In the genomic region with DNA sequence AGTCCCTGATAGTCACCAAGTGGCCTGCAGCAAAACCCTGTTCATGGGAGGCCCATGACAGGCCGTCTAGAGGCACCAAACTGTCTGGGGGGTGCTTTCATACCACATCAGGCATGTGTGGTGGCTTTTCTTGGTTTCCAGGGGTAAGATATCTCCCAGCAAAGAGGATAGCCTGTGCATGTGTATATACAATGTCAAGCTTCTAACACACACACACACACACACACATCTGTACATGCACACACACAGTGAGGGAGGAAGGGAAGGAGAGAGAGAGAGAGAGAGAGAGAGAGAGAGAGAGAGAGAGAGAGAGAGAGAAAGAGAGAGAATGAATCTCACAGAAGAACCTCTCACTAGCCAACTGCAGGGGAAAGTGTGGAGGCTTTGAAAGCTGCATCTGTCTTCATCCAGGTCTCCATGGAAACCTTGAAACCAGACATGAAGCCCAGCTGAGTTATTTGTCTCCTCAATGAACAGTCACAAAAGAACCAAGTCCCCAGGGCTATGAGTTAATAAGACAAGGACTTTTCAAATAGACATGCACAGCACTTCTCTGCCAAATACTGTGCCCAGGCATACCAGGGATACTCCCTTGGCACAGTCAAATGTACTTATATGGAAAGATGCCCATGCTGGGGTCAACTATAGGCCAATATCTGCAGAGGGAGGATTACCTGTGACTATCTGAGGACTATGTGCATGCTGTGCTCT, we compare ENCODE assay signal across 13 mouse cellular contexts. TPM values are rescaled to one million over a fixed set of nuclear protein-coding genes. Genes with fewer than 3 reads are reported as not detected.
DNase-seq lines count a peak whose midpoint lies in the region; ATAC-seq and TF ChIP-seq lines count a peak whose summit lies in the region.
"Had no signal": no experiment of that assay in that cellular context is flagged by ENCODE, and none has a peak within 500 bp of the region (broad histone marks: within the 10 kb centered on the region; RNA-seq: fewer than 3 reads in every experiment).

No protein-coding gene starts in this region.

- peak; percentile 46; the same call in 1 of the 2 replicates for ATAC-seq in forebrain, embryonic 11.5 days (replicated peaks; ENCODE audit: low FRiP score)
- ATAC-seq in hindbrain, embryonic 15.5 days (ENCODE audit: low FRiP score, low read depth): peak; percentile 90
- ATAC-seq in neural tube, embryonic 14.5 days (ENCODE audit: low read depth): peak; percentile 74; the same call in 1 of the 2 replicates
- no peak for ATAC-seq in intestine, postnatal 0 days

- H3K9ac ChIP-seq in forebrain, embryonic 11.5 days (ENCODE audit: low read length): no peak overlapping the region
- H3K9ac ChIP-seq in hindbrain, embryonic 15.5 days: no peak overlapping the region
- no peak overlapping the region for H3K9ac ChIP-seq in neural tube, embryonic 14.5 days (replicated peaks; ENCODE audit: low read depth, low read length)
- no peak overlapping the region for H3K9ac ChIP-seq in intestine, postnatal 0 days (ENCODE audit: low read depth, low read length)
- H3K9ac ChIP-seq: limb, embryonic 12.5 days; lung, embryonic 15.5 days had no signal

- H3K9me3 ChIP-seq in forebrain, embryonic 11.5 days (ENCODE audit: control insufficient read depth, low read length): no peaks in the 10 kb centered on the region
- no peaks in the 10 kb centered on the region for H3K9me3 ChIP-seq in hindbrain, embryonic 15.5 days
- H3K9me3 ChIP-seq in neural tube, embryonic 14.5 days (ENCODE audit: control insufficient read depth, low read length): no peaks in the 10 kb centered on the region
- H3K9me3 ChIP-seq in intestine, postnatal 0 days (ENCODE audit: control insufficient read depth): no peaks in the 10 kb centered on the region
- H3K9me3 ChIP-seq: limb, embryonic 12.5 days; lung, embryonic 15.5 days had no signal

- peak; percentile 51 to 74 for DNase-seq in left cerebral cortex, postnatal 14 days (ENCODE audit: low spot score in 2 of 2)
- DNase-seq in left cerebral cortex, postnatal 36 days (ENCODE audit: low spot score in 2 of 2): no peak
- no peak for DNase-seq in forebrain, embryonic 11.5 days (ENCODE audit: low spot score)
- no peak for DNase-seq in adrenal gland, postnatal 4 days (ENCODE audit: low spot score in 2 of 2)
- DNase-seq in kidney, adult 11 months: no peak
- DNase-seq: cerebellum, adult 11 months; heart, adult 18-20 months had no signal

- no peak overlapping the region for H3K4me3 ChIP-seq in forebrain, embryonic 11.5 days (ENCODE audit: low read depth, low read length)
- no peak overlapping the region for H3K4me3 ChIP-seq in hindbrain, embryonic 15.5 days
- H3K4me3 ChIP-seq in neural tube, embryonic 14.5 days (ENCODE audit: low read depth, low read length): no peak overlapping the region
- no peak overlapping the region for H3K4me3 ChIP-seq in intestine, postnatal 0 days (ENCODE audit: low read depth, low read length)
- H3K4me3 ChIP-seq: limb, embryonic 12.5 days; lung, embryonic 15.5 days had no signal

- no peak for TF ChIP-seq CTCF in intestine, postnatal 0 days (IDR thresholded peaks at IDR 0.05; ENCODE audit: low read depth)

- no peaks in the 10 kb centered on the region for H3K27me3 ChIP-seq in forebrain, embryonic 11.5 days (ENCODE audit: control insufficient read depth, insufficient read depth, low read length)
- no peaks in the 10 kb centered on the region for H3K27me3 ChIP-seq in hindbrain, embryonic 15.5 days
- no peaks in the 10 kb centered on the region for H3K27me3 ChIP-seq in neural tube, embryonic 14.5 days (ENCODE audit: control insufficient read depth, insufficient read depth, low read length)
- peaks cover 6% of the 10 kb centered on the region; the same call in 1 of the 2 replicates for H3K27me3 ChIP-seq in intestine, postnatal 0 days (replicated peaks; ENCODE audit: control insufficient read depth, insufficient read depth, low read length)
- H3K27me3 ChIP-seq: limb, embryonic 12.5 days; lung, embryonic 15.5 days had no signal

- intact Hi-C loops in left cerebral cortex, postnatal 14 days (cut with DNase I): no loop called here
- intact Hi-C loops in left cerebral cortex, postnatal 36 days (cut with DNase I): no loop called here

- H3K4me2 ChIP-seq in forebrain, embryonic 11.5 days (ENCODE audit: low read depth, low read length, severe bottlenecking): no peak overlapping the region
- H3K4me2 ChIP-seq in hindbrain, embryonic 15.5 days: no peak overlapping the region
- no peak overlapping the region for H3K4me2 ChIP-seq in neural tube, embryonic 14.5 days (ENCODE audit: low read depth, low read length)
- H3K4me2 ChIP-seq in intestine, postnatal 0 days (replicated peaks; ENCODE audit: low read depth): no peak overlapping the region
- H3K4me2 ChIP-seq: limb, embryonic 12.5 days; lung, embryonic 15.5 days had no signal

- H3K27ac ChIP-seq in forebrain, embryonic 11.5 days (ENCODE audit: low read depth, low read length): no peak overlapping the region
- peak overlapping the region; percentile 52 for H3K27ac ChIP-seq in hindbrain, embryonic 15.5 days (replicated peaks)
- no peak overlapping the region for H3K27ac ChIP-seq in neural tube, embryonic 14.5 days (ENCODE audit: low read depth, low read length)
- H3K27ac ChIP-seq in intestine, postnatal 0 days (ENCODE audit: low read depth, low read length): no peak overlapping the region
- H3K27ac ChIP-seq: lung, embryonic 15.5 days had no signal

- no peaks in the 10 kb centered on the region; the same call in 1 of the 2 replicates for H3K4me1 ChIP-seq in forebrain, embryonic 11.5 days (replicated peaks; ENCODE audit: control insufficient read depth, insufficient read depth, low read length)
- H3K4me1 ChIP-seq in hindbrain, embryonic 15.5 days (replicated peaks): peaks cover 18% of the 10 kb centered on the region
- H3K4me1 ChIP-seq in neural tube, embryonic 14.5 days (ENCODE audit: control insufficient read depth, insufficient read depth, low read length): peaks cover 3% of the 10 kb centered on the region
- no peaks in the 10 kb centered on the region for H3K4me1 ChIP-seq in intestine, postnatal 0 days (replicated peaks; ENCODE audit: control insufficient read depth, insufficient read depth, low read length)

- no peaks in the 10 kb centered on the region for H3K36me3 ChIP-seq in forebrain, embryonic 11.5 days (ENCODE audit: control insufficient read depth, insufficient read depth, low read length)
- H3K36me3 ChIP-seq in hindbrain, embryonic 15.5 days: no peaks in the 10 kb centered on the region
- H3K36me3 ChIP-seq in neural tube, embryonic 14.5 days (ENCODE audit: control insufficient read depth, insufficient read depth, low read length): no peaks in the 10 kb centered on the region
- H3K36me3 ChIP-seq in intestine, postnatal 0 days (ENCODE audit: control insufficient read depth, insufficient read depth): no peaks in the 10 kb centered on the region
- H3K36me3 ChIP-seq: limb, embryonic 12.5 days; lung, embryonic 15.5 days had no signal

- 18% methylated on average over 1 of the region's 1 CpGs for WGBS in forebrain, embryonic 11.5 days
- 11% methylated on average over 1 of the region's 1 CpGs for whole genome bisulfite sequencing in hindbrain, embryonic 15.5 days
- WGBS in neural tube, embryonic 14.5 days: 5% methylated on average over 1 of the region's 1 CpGs
- 42% methylated on average over 1 of the region's 1 CpGs for WGBS in intestine, postnatal 0 days

RNA-seq across cellular contexts. Expression of gene Gpr26, which starts 46.9 kb away (rescaled TPM):
- 100 to 1,000 TPM; 110 to 119 TPM for total RNA-seq in left cerebral cortex, postnatal 14 days (2021)
- total RNA-seq in left cerebral cortex, postnatal 36 days (2021): 100 to 1,000 TPM; 125 to 129 TPM
- polyA plus RNA-seq in forebrain, embryonic 11.5 days (2014; fragmentation: Nextera tagmentation; extraction: Ambion mirVana): 0.15 and 0.25 TPM in 2 replicates
- 2.6 and 2.8 TPM in 2 replicates for polyA plus RNA-seq in hindbrain, embryonic 15.5 days (2015; fragmentation: Nextera tagmentation; extraction: Ambion mirVana)
- polyA plus RNA-seq in neural tube, embryonic 14.5 days (2014; fragmentation: Nextera tagmentation; extraction: Ambion mirVana): 3.5 and 4.1 TPM in 2 replicates
- under 1 TPM in 1 of 2 experiments, not detected in 1; 0.34 TPM for total RNA-seq in adrenal gland, postnatal 4 days (2021)
- not detected in 2 replicates for polyA plus RNA-seq in intestine, postnatal 0 days (2015; fragmentation: Nextera tagmentation; extraction: Ambion mirVana)
- total RNA-seq: heart, adult 18-20 months; neutrophil, adult 5-6 weeks had no signal
- polyA plus RNA-seq: limb, embryonic 12.5 days; lung, embryonic 15.5 days had no signal

Comparison
In these comparisons a context has a peak if more than half of its experiments do, and no peak if none do; other contexts are left out.
1. DNase-seq: peak in left cerebral cortex, postnatal 14 days (2 of 2); none in left cerebral cortex, postnatal 36 days (0 of 2), forebrain, embryonic 11.5 days (single experiment), adrenal gland, postnatal 4 days (0 of 2) and kidney, adult 11 months (single experiment).